Mouse (Mus musculus) midbrain, embryonic 11.5 days (tissue): ENCODE results near the gene Apoe. TPM values are rescaled to one million over a fixed set of nuclear protein-coding genes. Genes with fewer than 3 reads are reported as not detected.
A peak's percentile ranks its signal among the peaks of the same experiment; 100 is the strongest.

ENCODE experiments used
- ATAC-seq: fragments of 200-750 bp; cut with Nextera tagmentation; 2 replicates; pipeline ENCODE4 v1.8.0; 2017; ENCODE audit warnings: moderate TSS enrichment, moderate library complexity; ENCODE audit not compliant: low FRiP score
- DNase-seq: peaks from one replicate; pipeline ENCODE4 v3.0.0; 2015; ENCODE audit warnings: low spot score; ENCODE audit errors: missing footprints
- H3K27ac ChIP-seq: fragments of 300-500 bp; sonication (generic); 2 replicates; pipeline ENCODE4 v1.5.1; 2014; ENCODE audit warnings: low read depth, low read length
- H3K27me3 ChIP-seq: fragments of 300-500 bp; sonication (generic); 2 replicates; pipeline ENCODE4 v1.6.1; 2014; ENCODE audit warnings: mild to moderate bottlenecking, low read length, moderate library complexity, mixed read lengths; ENCODE audit not compliant: control insufficient read depth, insufficient read depth
- H3K36me3 ChIP-seq: fragments of 300-500 bp; sonication (generic); 2 replicates; pipeline ENCODE4 v1.6.1; 2014; ENCODE audit warnings: mild to moderate bottlenecking, low read length, moderate library complexity, mixed read lengths; ENCODE audit not compliant: control insufficient read depth, insufficient read depth
- H3K4me1 ChIP-seq: fragments of 300-500 bp; sonication (generic); 2 replicates; pipeline ENCODE4 v1.6.1; 2014; ENCODE audit warnings: low read length; ENCODE audit not compliant: control insufficient read depth, insufficient read depth
- H3K4me2 ChIP-seq: fragments of 300-500 bp; sonication (generic); 2 replicates; pipeline ENCODE4 v1.6.1; 2014; ENCODE audit warnings: mild to moderate bottlenecking, moderate library complexity
- H3K4me3 ChIP-seq: fragments of 300-500 bp; sonication (generic); 2 replicates; pipeline ENCODE4 v1.5.1; 2014; ENCODE audit warnings: low read depth, low read length
- H3K9ac ChIP-seq: fragments of 300-500 bp; sonication (generic); 2 replicates; pipeline ENCODE4 v1.6.1; 2014; ENCODE audit warnings: low read length
- H3K9me3 ChIP-seq: fragments of 300-500 bp; sonication (generic); 2 replicates; pipeline ENCODE4 v1.6.1; 2016; ENCODE audit warnings: low read length; ENCODE audit not compliant: control insufficient read depth
- WGBS: fragments of 180-500 bp; shearing (Covaris S2); extraction: QIAGEN DNeasy Blood & Tissue Kit; methylation state at CpG from one replicate; pipeline ENCODE4 v1.1.7; 2014; 5-methylcytosine and 5-hydroxymethylcytosine counted together
- polyA plus RNA-seq: library from polyadenylated mRNA; unstranded; fragments of >200 nt; fragmentation: Nextera tagmentation; extraction: Ambion mirVana; gene quantifications from 2 replicates; pipeline ENCODE4 v1.2.1, GENCODE M21; 2014

Gene Apoe
- polyA plus RNA-seq, 1 experiment from 2014 or later, result 180 TPM

DNA sequence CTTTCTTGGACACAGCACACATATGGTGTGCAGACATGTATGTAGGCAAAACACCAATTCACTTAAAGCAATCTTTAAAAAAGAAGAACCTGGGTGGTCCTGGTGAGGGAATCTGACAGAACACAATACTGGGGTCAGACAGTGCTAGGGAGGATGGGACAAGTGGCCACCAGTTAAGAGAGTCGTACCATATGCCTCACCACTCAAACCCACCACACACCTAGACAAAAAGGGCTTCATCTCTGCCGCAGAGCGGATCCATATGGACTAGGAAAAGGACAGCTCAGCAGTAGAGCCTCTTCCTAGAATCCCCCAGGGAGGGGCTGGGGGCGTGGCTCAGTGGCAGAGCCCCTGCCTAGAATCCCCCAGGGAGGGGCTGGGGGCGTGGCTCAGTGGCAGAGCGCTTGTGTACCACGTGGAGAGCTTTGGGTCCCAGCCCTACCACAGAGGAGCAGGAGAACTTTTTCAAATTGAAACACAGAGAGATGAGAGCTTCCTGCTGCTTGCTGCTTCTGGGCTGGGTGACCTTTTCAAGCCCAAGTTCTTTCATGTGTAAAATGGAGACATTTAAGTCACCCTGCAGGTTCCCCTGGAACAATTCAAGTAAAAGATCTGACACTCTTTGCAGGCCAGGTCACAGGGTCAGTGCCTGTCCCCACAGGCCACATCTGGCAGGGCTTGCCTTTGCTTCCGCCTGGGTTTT lies 42.5 kb upstream of the Apoe start:
- H3K36me3 ChIP-seq, result peaks cover 2% of the 10 kb centered on the region; the same call in 1 of the 2 replicates
- no peak overlapping the region for H3K4me2 ChIP-seq
- no peaks in the 10 kb centered on the region for H3K27me3 ChIP-seq
- no peaks in the 10 kb centered on the region for H3K9me3 ChIP-seq
- H3K4me3 ChIP-seq, result no peak overlapping the region
- ATAC-seq, result peak; percentile 43
- H3K9ac ChIP-seq, result no peak overlapping the region
- H3K27ac ChIP-seq, result no peak overlapping the region
- DNase-seq, result no peak
- H3K4me1 ChIP-seq, result peaks cover 6% of the 10 kb centered on the region
- 8% methylated on average over 8 of the region's 8 CpGs for WGBS

DNA sequence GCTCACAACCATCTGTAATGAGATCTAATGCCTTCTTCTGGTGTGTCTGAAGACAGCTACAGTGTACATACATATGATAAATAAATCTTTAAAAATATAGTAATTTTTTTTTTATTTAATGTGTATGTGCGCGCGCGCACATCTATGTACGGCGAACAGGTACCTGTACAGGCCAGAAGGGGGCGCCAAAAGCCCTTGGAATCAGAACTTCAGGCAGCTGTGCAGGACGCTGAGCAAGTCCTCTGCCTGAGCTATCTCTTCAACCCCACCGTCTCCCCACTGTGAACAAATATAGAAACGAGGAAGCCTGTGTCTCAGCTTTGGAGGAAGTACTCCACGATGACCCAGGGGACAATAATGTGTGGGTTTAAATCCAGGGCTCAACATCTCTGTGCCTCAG lies 41.3 kb upstream of the Apoe start:
- H3K4me3 ChIP-seq, result no peak overlapping the region
- no peak for DNase-seq
- H3K4me2 ChIP-seq, result no peak overlapping the region
- no peaks in the 10 kb centered on the region for H3K27me3 ChIP-seq
- no peaks in the 10 kb centered on the region for H3K9me3 ChIP-seq
- H3K9ac ChIP-seq, result no peak overlapping the region
- no peak overlapping the region for H3K27ac ChIP-seq
- peaks cover 6% of the 10 kb centered on the region for H3K4me1 ChIP-seq
- WGBS, result 88% methylated on average over 11 of the region's 11 CpGs
- no peak for ATAC-seq
- peaks cover 4% of the 10 kb centered on the region; the same call in 1 of the 2 replicates for H3K36me3 ChIP-seq

DNA sequence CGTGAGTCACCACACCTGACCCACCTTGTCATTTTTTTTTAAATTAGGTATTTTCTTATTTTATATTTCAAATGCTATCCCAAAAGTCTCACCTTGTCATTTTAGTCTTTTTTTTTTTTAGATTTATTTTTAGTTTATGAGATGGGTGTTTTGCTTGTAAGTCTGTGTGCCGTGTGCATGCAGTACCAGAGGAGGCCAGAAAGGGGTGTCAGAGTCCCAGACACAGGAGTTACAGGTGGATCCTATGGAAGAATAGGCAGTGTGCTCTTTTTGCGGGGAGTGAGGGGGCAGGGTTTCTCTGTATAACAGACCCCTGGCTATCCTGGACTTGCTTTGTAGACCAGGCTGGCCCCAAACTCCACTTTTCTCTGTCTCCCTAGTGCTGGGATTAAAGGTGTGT lies 39.8 kb upstream of the Apoe start:
- H3K27ac ChIP-seq, result no peak overlapping the region
- WGBS, result 93% methylated on average over 3 of the region's 3 CpGs
- no peak for ATAC-seq

DNA sequence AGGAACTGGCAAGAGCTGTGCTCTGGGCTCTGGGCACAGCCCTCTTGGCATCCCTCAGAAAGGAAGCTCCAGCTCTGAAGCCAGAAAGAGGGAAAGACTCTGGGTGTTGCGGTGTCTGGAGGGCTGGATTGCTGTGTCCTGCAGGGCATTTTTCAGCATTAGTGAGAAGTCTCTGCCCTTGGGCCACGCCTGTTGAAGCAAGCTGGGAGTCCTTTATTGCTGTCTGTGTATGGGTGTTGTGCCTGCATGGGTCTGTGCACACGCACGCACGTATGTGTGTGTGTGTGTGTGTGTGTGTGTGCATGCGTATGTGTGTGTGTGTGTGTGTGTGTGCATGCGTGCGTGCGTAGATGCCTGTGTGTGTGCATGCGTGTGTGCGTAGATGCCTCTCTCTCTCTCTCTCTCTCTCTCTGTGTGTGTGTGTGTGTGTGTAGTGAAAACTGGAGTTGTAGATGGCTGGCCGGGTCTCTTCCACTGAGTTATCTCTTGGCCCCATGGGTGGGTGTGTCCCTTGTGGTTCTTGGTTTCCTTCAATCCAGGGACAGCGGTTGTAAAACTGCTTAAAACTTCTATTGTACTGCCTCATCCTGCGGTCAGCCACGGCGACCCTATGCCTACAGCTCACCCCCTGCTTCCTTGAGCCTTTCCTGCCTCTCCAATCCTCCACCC lies 37.5 kb upstream of the Apoe start:
- Histone ChIP-seq H3K9me3 (no peaks in the 10 kb centered on the region), H3K27me3 (no peaks in the 10 kb centered on the region), H3K9ac (no peak overlapping the region), H3K27ac (no peak overlapping the region), H3K36me3 (peaks cover 9% of the 10 kb centered on the region; the same call in 1 of the 2 replicates), H3K4me1 (peaks cover 1% of the 10 kb centered on the region; the same call in 1 of the 2 replicates), H3K4me3 (no peak overlapping the region), H3K4me2 (no peak overlapping the region)
- ATAC-seq (no peak), DNase-seq (no peak)
- 94% methylated on average over 16 of the region's 16 CpGs for WGBS

More for the DNA sequence above, 39.8 kb upstream of the Apoe start:
- no peaks in the 10 kb centered on the region for H3K9me3 ChIP-seq
- H3K27me3 ChIP-seq, result no peaks in the 10 kb centered on the region
- H3K4me3 ChIP-seq, result no peak overlapping the region
- H3K4me2 ChIP-seq, result no peak overlapping the region
- no peak for DNase-seq
- no peak overlapping the region for H3K9ac ChIP-seq
- peaks cover 6% of the 10 kb centered on the region for H3K4me1 ChIP-seq
- peaks cover 3% of the 10 kb centered on the region; the same call in 1 of the 2 replicates for H3K36me3 ChIP-seq

DNA sequence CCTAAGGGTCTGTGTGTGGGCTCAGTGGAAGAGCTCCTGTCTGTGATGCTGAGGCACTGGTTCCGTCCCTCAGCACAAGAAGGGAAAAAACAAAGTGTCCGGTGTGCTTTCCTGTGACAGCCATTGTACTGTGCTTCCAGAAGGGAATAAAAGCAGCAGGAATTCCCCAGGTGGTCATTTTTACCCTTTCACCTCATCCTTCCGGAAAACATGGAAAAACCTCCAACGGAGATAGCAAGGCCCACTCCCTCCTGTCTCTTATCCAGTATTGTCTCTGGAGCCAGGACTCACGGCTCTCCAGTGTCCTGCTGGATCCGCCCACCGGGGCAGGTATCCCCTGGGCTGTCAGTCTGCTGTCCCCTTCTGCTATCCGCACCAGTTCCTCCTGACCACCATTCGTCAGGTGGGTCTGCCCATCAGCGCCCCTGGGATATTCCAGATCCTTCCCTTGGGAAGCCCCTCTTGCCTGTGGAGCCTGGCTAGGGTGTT lies 35.2 kb upstream of the Apoe start:
- Histone ChIP-seq H3K9ac (no peak overlapping the region), H3K4me1 (no peaks in the 10 kb centered on the region), H3K27ac (no peak overlapping the region), H3K36me3 (peaks cover 19% of the 10 kb centered on the region), H3K9me3 (no peaks in the 10 kb centered on the region), H3K27me3 (no peaks in the 10 kb centered on the region), H3K4me2 (no peak overlapping the region), H3K4me3 (no peak overlapping the region)
- no peak for ATAC-seq
- no peak for DNase-seq
- 87% methylated on average over 10 of the region's 10 CpGs for WGBS

DNA sequence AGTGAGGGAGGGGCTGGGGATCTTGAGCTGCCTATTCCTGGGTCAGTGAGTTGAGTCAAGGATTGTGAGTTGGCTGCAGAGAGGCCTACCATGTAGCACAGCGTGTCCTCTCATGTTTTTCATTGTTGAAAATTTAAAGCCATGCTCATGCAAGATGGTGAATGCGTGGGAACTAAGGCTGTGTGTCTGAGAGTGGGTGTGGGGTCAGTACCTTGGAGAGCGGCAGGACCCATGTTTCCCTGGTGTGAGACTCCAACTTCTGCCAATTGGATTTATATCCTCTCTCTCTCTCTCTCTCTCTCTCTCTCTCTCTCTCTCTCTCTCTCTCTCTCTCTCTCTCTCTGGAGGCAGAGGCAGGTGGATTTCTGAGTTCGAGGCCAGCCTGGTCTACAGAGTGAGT lies 27.6 kb upstream of the Apoe start:
- DNase-seq (no peak), ATAC-seq (no peak)
- H3K9ac ChIP-seq, result no peak overlapping the region
- no peak overlapping the region for H3K27ac ChIP-seq
- no peaks in the 10 kb centered on the region for H3K27me3 ChIP-seq
- peaks cover 12% of the 10 kb centered on the region for H3K36me3 ChIP-seq
- H3K4me1 ChIP-seq, result no peaks in the 10 kb centered on the region
- WGBS, result 96% methylated on average over 4 of the region's 4 CpGs
- H3K4me2 ChIP-seq, result no peak overlapping the region
- no peaks in the 10 kb centered on the region for H3K9me3 ChIP-seq
- no peak overlapping the region for H3K4me3 ChIP-seq

DNA sequence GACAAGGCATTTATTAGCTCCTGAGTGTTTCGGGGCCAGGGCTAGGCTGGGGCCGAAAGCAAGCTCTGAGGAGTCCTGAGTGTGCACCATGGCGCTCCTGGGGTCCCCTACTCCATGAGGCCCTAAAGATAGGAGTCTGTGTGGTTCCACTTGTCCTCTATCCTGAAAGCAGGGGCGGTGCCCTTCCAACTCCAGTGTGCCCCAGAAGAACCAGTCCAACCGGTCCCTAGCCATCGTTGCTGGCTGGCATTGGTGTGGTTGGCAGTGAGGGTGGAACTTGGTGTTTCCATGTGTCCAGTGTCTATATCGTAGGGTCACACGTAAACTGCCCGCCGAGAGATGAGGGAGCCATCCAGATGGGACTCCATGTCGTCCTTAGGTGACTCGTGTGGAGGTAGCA lies 25.2 kb upstream of the Apoe start:
- DNase-seq, result no peak
- peaks cover 2% of the 10 kb centered on the region for H3K36me3 ChIP-seq
- 93% methylated on average over 12 of the region's 12 CpGs for WGBS

DNA sequence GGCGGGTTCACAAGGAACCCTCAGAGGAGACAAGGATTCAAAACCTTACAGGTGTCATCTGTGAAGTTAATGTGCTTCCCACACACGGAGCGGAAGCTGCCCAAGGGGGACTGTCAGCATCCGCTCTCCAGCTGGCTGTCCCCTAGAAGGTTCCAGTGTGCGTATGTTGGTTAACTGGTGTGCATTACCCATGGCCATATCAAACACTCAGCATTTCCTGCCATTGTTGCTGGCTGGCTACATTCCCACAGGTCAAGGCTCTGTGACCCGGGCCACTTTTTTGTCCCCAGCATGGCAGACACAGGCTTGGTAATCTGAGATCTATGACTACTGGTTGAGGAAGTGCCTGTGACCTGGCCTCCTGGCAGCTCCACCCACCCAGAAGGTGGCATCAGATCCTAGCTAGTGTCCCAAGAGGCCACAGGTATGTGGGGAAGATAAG lies 23.8 kb upstream of the Apoe start:
- Histone ChIP-seq H3K9me3 (peaks cover 3% of the 10 kb centered on the region; the same call in 1 of the 2 replicates), H3K27ac (no peak overlapping the region), H3K27me3 (no peaks in the 10 kb centered on the region), H3K4me2 (no peak overlapping the region), H3K9ac (no peak overlapping the region), H3K36me3 (peaks cover 2% of the 10 kb centered on the region), H3K4me1 (no peaks in the 10 kb centered on the region), H3K4me3 (no peak overlapping the region)
- ATAC-seq (no peak), DNase-seq (no peak)
- 91% methylated on average over 6 of the region's 6 CpGs for WGBS

More for the DNA sequence above, 25.2 kb upstream of the Apoe start:
- Histone ChIP-seq H3K4me1 (no peaks in the 10 kb centered on the region), H3K4me2 (no peak overlapping the region), H3K9ac (no peak overlapping the region), H3K4me3 (no peak overlapping the region), H3K27me3 (no peaks in the 10 kb centered on the region), H3K27ac (no peak overlapping the region), H3K9me3 (peaks cover 3% of the 10 kb centered on the region; the same call in 1 of the 2 replicates)
- ATAC-seq, result no peak

DNA sequence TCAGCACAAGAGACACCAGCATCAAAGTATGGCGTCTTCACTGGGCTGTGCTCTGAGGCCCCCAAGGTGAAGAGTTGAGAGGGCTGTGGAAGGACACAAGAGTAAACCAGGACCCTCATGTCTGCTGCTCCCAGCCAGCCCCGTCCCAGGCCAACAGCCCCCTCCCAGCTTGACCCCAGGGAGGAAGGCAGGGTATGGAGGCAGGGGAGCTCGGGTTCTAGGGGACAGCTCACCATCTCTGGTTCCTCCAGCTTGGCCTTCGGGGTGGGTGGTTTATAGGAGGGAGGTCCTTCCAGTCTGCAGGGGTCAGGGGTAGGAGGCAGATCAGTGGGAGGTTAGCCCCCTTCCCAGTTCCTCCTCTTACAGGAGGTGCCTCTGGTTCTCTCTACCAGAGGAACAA lies 20.2 kb upstream of the Apoe start:
- no peak overlapping the region for H3K9ac ChIP-seq
- no peaks in the 10 kb centered on the region for H3K36me3 ChIP-seq
- H3K9me3 ChIP-seq, result peaks cover 3% of the 10 kb centered on the region; the same call in 1 of the 2 replicates
- H3K4me3 ChIP-seq, result no peak overlapping the region
- DNase-seq (no peak), ATAC-seq (no peak)
- WGBS, result 91% methylated on average over 4 of the region's 4 CpGs
- H3K4me2 ChIP-seq, result no peak overlapping the region
- no peak overlapping the region for H3K27ac ChIP-seq
- H3K4me1 ChIP-seq, result peaks cover 10% of the 10 kb centered on the region
- H3K27me3 ChIP-seq, result no peaks in the 10 kb centered on the region
